Mouse (Mus musculus) stomach, postnatal 0 days (tissue): ENCODE measurements around the gene Ackr4.

ENCODE experiments used
- CTCF ChIP-seq: IDR thresholded peaks from 2 replicates; pipeline ENCODE4 v1.5.1; 2016; ENCODE audit warnings: antibody characterized with exemption, low read depth, mild to moderate bottlenecking, moderate library complexity
- EP300 ChIP-seq: optimal IDR thresholded peaks from 2 replicates; pipeline ENCODE3; 2016; ENCODE audit warnings: antibody characterized with exemption

DNA sequence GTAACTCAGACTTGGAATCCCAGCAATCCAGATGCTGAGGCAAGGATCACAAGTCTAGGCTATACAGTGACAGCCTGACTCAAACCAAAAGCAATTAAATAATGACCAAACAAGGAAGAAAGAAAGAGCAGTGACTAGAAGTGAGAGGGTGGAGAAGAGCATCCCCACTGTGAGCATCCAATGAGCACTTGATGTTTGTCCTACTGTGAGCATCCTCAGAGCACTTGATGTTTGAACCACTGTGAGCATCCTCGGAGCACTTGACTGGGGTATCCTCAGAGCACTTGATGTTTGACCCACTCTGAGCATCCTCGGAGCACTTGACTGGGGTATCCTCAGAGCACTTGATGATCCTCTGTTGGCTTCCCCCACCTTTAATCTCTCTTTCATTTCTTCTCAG lies 21.7 kb downstream of the Ackr4 start:
- TF ChIP-seq CTCF (no peak), EP300 (no peak)
